11 mouse cellular contexts compared by ENCODE assay signal in genomic region chr9:67264896-67265295, GRCm38 (mm10).
A peak's percentile ranks its signal among the peaks of the same experiment; 100 is the strongest.
DNase-seq lines count a peak whose midpoint lies in the region; ATAC-seq and TF ChIP-seq lines count a peak whose summit lies in the region.
"Had no signal": no experiment of that assay in that cellular context is flagged by ENCODE, and none has a peak within 500 bp of the region (broad histone marks: within the 10 kb centered on the region; RNA-seq: fewer than 3 reads in every experiment).

No protein-coding gene starts in this region.

- H3K4me3 ChIP-seq in hindbrain, postnatal 0 days (ENCODE audit: low read length) = no peak overlapping the region
- H3K4me3 ChIP-seq in hindbrain, embryonic 14.5 days (replicated peaks; ENCODE audit: low read length) = no peak overlapping the region
- H3K4me3 ChIP-seq: forebrain, embryonic 13.5 days had no signal

- ATAC-seq in hindbrain, postnatal 0 days = peak; percentile 42
- no peak for ATAC-seq in hindbrain, embryonic 14.5 days (ENCODE audit: low FRiP score)
- ATAC-seq: forebrain, embryonic 13.5 days; intestine, embryonic 16.5 days; liver, postnatal 0 days had no signal

- no peaks in the 10 kb centered on the region for H3K27me3 ChIP-seq in hindbrain, postnatal 0 days (ENCODE audit: insufficient read depth, low read length)
- no peaks in the 10 kb centered on the region for H3K27me3 ChIP-seq in hindbrain, embryonic 14.5 days (ENCODE audit: control insufficient read depth, insufficient read depth, low read length)
- H3K27me3 ChIP-seq: forebrain, embryonic 13.5 days had no signal

- TF ChIP-seq CTCF in hindbrain, postnatal 0 days (IDR thresholded peaks at IDR 0.05; ENCODE audit: low read depth) = no peak

- peak; percentile 67 for DNase-seq in hindbrain, postnatal 0 days (ENCODE audit: low spot score)
- DNase-seq in hindbrain, embryonic 14.5 days (ENCODE audit: low spot score) = no peak
- peak; percentile 30 for DNase-seq in MN1 (ENCODE audit: low spot score)
- peak; percentile 18 for DNase-seq in adrenal gland, adult 8-10 months
- peak; percentile 66 for DNase-seq in large intestine, adult 2 months (ENCODE audit: low read depth, low spot score)
- no peak for DNase-seq in embryo, embryonic 9.5 days (ENCODE audit: extremely low spot score)
- no peak for DNase-seq in spleen, postnatal 10 days (ENCODE audit: low spot score in 2 of 2)
- DNase-seq: cerebellum, adult 8-10 months; liver, postnatal 0 days had no signal

- H3K9ac ChIP-seq in hindbrain, postnatal 0 days (replicated peaks; ENCODE audit: low read length) = no peak overlapping the region
- no peak overlapping the region for H3K9ac ChIP-seq in hindbrain, embryonic 14.5 days
- H3K9ac ChIP-seq: forebrain, embryonic 13.5 days; liver, postnatal 0 days had no signal

- no peaks in the 10 kb centered on the region for H3K36me3 ChIP-seq in hindbrain, postnatal 0 days (ENCODE audit: insufficient read depth, low read length)
- no peaks in the 10 kb centered on the region for H3K36me3 ChIP-seq in hindbrain, embryonic 14.5 days (replicated peaks; ENCODE audit: control insufficient read depth, insufficient read depth)

- H3K9me3 ChIP-seq in hindbrain, postnatal 0 days (ENCODE audit: low read length) = no peaks in the 10 kb centered on the region
- H3K9me3 ChIP-seq in hindbrain, embryonic 14.5 days (ENCODE audit: control insufficient read depth, low read length) = no peaks in the 10 kb centered on the region
- H3K9me3 ChIP-seq: forebrain, embryonic 13.5 days had no signal

- H3K4me2 ChIP-seq in hindbrain, postnatal 0 days (ENCODE audit: low read depth, low read length) = no peak overlapping the region
- no peak overlapping the region for H3K4me2 ChIP-seq in hindbrain, embryonic 14.5 days (replicated peaks)
- H3K4me2 ChIP-seq: forebrain, embryonic 13.5 days had no signal

- H3K27ac ChIP-seq in hindbrain, postnatal 0 days = peak overlapping the region; percentile 64; the same call in 1 of the 2 replicates
- H3K27ac ChIP-seq in hindbrain, embryonic 14.5 days = no peak overlapping the region
- H3K27ac ChIP-seq: forebrain, embryonic 13.5 days had no signal

- 45% methylated on average over 2 of the region's 2 CpGs for WGBS in hindbrain, postnatal 0 days
- 65% methylated on average over 2 of the region's 2 CpGs for WGBS in hindbrain, embryonic 14.5 days
- WGBS in large intestine, adult 2 months = 31% methylated on average over 2 of the region's 2 CpGs

- H3K4me1 ChIP-seq in hindbrain, postnatal 0 days (ENCODE audit: insufficient read depth, low read length) = peaks cover 7% of the 10 kb centered on the region
- H3K4me1 ChIP-seq in hindbrain, embryonic 14.5 days (replicated peaks; ENCODE audit: control insufficient read depth, insufficient read depth, low read length) = peaks cover 7% of the 10 kb centered on the region; the same call in 1 of the 2 replicates

Comparison
In these comparisons a context has a peak if more than half of its experiments do, and no peak if none do; other contexts are left out.
1. DNase-seq: peak in hindbrain, postnatal 0 days (single experiment), MN1 (single experiment), adrenal gland, adult 8-10 months (single experiment) and large intestine, adult 2 months (single experiment); none in hindbrain, embryonic 14.5 days (single experiment), embryo, embryonic 9.5 days (single experiment) and spleen, postnatal 10 days (0 of 2).